Mouse (Mus musculus) erythroblast, embryonic 14.5 days (primary cell): ENCODE data around the gene Gm5741.

Source experiments
- GATA1 ChIP-seq: IDR thresholded peaks from 2 replicates; pipeline ENCODE4 v1.6.1; 2012; ENCODE audit warnings: low read length, inconsistent platforms, mixed read lengths
- TAL1 ChIP-seq: IDR thresholded peaks from 3 replicates; pipeline ENCODE4 v1.6.1; 2012; ENCODE audit warnings: low read length, inconsistent platforms, mixed read lengths

GRCm38 (mm10) chr8:85096196-85096595 is 28.4 kb upstream of the Gm5741 start:
- no peak for TF ChIP-seq TAL1
- TF ChIP-seq GATA1, result no peak
